ENCODE assay signal across 8 mouse cellular contexts in genomic region chr17:83276000-83276891, GRCm38 (mm10).
A peak's percentile ranks its signal among the peaks of the same experiment; 100 is the strongest.
DNase-seq lines count a peak whose midpoint lies in the region; ATAC-seq and TF ChIP-seq lines count a peak whose summit lies in the region.

No protein-coding gene starts in this region.

- H3K9ac ChIP-seq in forebrain, embryonic 12.5 days = peak overlapping the region; percentile 77
- H3K9ac ChIP-seq in heart, embryonic 15.5 days = peak overlapping the region; percentile 64
- peak overlapping the region; percentile 58 for H3K9ac ChIP-seq in liver, embryonic 16.5 days (ENCODE audit: low read depth, low read length)
- H3K9ac ChIP-seq in neural tube, embryonic 11.5 days (ENCODE audit: low read length) = peak overlapping the region; percentile 64
- peak overlapping the region; percentile 77 for H3K9ac ChIP-seq in stomach, embryonic 16.5 days (ENCODE audit: low read length)

- peak overlapping the region; percentile 64 for H3ac ChIP-seq in C2C12 (ENCODE audit: control insufficient read depth, insufficient read length, low read depth)

- ATAC-seq in forebrain, embryonic 12.5 days (ENCODE audit: low FRiP score) = peak; percentile 80
- ATAC-seq in heart, embryonic 15.5 days (replicated peaks; ENCODE audit: insufficient number of reproducible peaks, insufficient read depth, low FRiP score, low read depth) = peak; percentile 86
- ATAC-seq in liver, embryonic 16.5 days (ENCODE audit: low read depth) = peak; percentile 69
- peak; percentile 84 for ATAC-seq in neural tube, embryonic 11.5 days (ENCODE audit: insufficient read depth, low FRiP score, low TSS enrichment)
- ATAC-seq in stomach, embryonic 16.5 days (ENCODE audit: insufficient read depth, low FRiP score) = peak; percentile 85

- peak; percentile 83 to 89 for DNase-seq in adrenal gland, postnatal 36 days
- DNase-seq in kidney, postnatal 14 days = peak; percentile 91
- peak; percentile 82 for DNase-seq in neural tube, embryonic 11.5 days (ENCODE audit: low spot score)

- no peaks in the 10 kb centered on the region for H3K9me3 ChIP-seq in forebrain, embryonic 12.5 days
- no peaks in the 10 kb centered on the region for H3K9me3 ChIP-seq in heart, embryonic 15.5 days (replicated peaks)
- no peaks in the 10 kb centered on the region for H3K9me3 ChIP-seq in liver, embryonic 16.5 days (replicated peaks; ENCODE audit: control insufficient read depth, low read length)
- H3K9me3 ChIP-seq in neural tube, embryonic 11.5 days (ENCODE audit: control insufficient read depth, low read length) = no peaks in the 10 kb centered on the region
- no peaks in the 10 kb centered on the region for H3K9me3 ChIP-seq in stomach, embryonic 16.5 days (replicated peaks; ENCODE audit: control insufficient read depth, low read length)

- peaks cover 42% of the 10 kb centered on the region for H3K4me1 ChIP-seq in forebrain, embryonic 12.5 days
- peaks cover 46% of the 10 kb centered on the region for H3K4me1 ChIP-seq in heart, embryonic 15.5 days (replicated peaks)
- H3K4me1 ChIP-seq in liver, embryonic 16.5 days (ENCODE audit: control insufficient read depth, low read depth, low read length) = peaks cover 11% of the 10 kb centered on the region; the same call in 1 of the 2 replicates
- peaks cover 20% of the 10 kb centered on the region for H3K4me1 ChIP-seq in neural tube, embryonic 11.5 days (ENCODE audit: control insufficient read depth, insufficient read depth, low read length)
- peaks cover 18% of the 10 kb centered on the region for H3K4me1 ChIP-seq in stomach, embryonic 16.5 days (ENCODE audit: control insufficient read depth, insufficient read depth, low read length)

- peak overlapping the region; percentile 89 for H3K4me2 ChIP-seq in forebrain, embryonic 12.5 days
- H3K4me2 ChIP-seq in heart, embryonic 15.5 days = peak overlapping the region; percentile 76
- peak overlapping the region; percentile 63 for H3K4me2 ChIP-seq in liver, embryonic 16.5 days (ENCODE audit: low read depth, low read length)
- H3K4me2 ChIP-seq in neural tube, embryonic 11.5 days (ENCODE audit: low read depth) = peak overlapping the region; percentile 82
- peak overlapping the region; percentile 92 for H3K4me2 ChIP-seq in stomach, embryonic 16.5 days (ENCODE audit: low read depth, low read length)

- peak overlapping the region; percentile 21 for H3K4me3 ChIP-seq in C2C12 (ENCODE audit: insufficient read depth, poor library complexity, severe bottlenecking)
- H3K4me3 ChIP-seq in forebrain, embryonic 12.5 days (replicated peaks) = peak overlapping the region; percentile 50
- H3K4me3 ChIP-seq in heart, embryonic 15.5 days = peak overlapping the region; percentile 51
- H3K4me3 ChIP-seq in liver, embryonic 16.5 days (ENCODE audit: low read depth, low read length) = peak overlapping the region; percentile 58
- peak overlapping the region; percentile 40 for H3K4me3 ChIP-seq in neural tube, embryonic 11.5 days (ENCODE audit: low read depth, low read length)
- H3K4me3 ChIP-seq in stomach, embryonic 16.5 days (replicated peaks; ENCODE audit: low read length) = peak overlapping the region; percentile 56

- H3K79me3 ChIP-seq in C2C12 (ENCODE audit: low read depth) = no peaks in the 10 kb centered on the region

- H3K27me3 ChIP-seq in C2C12 (ENCODE audit: control insufficient read depth, insufficient read depth, insufficient read length) = no peaks in the 10 kb centered on the region
- peaks cover 30% of the 10 kb centered on the region for H3K27me3 ChIP-seq in forebrain, embryonic 12.5 days
- no peaks in the 10 kb centered on the region for H3K27me3 ChIP-seq in heart, embryonic 15.5 days
- peaks cover 9% of the 10 kb centered on the region for H3K27me3 ChIP-seq in liver, embryonic 16.5 days (ENCODE audit: control insufficient read depth, insufficient read depth, low read depth, low read length)
- H3K27me3 ChIP-seq in neural tube, embryonic 11.5 days (ENCODE audit: control insufficient read depth, insufficient read depth, low read length) = no peaks in the 10 kb centered on the region
- no peaks in the 10 kb centered on the region for H3K27me3 ChIP-seq in stomach, embryonic 16.5 days (ENCODE audit: control insufficient read depth, insufficient read depth, low read length)

- no peaks in the 10 kb centered on the region for H3K79me2 ChIP-seq in C2C12 (ENCODE audit: control insufficient read depth, insufficient read depth)

- no peak for TF ChIP-seq CTCF in C2C12 (IDR thresholded peaks at IDR 0.05; ENCODE audit: control insufficient read depth, insufficient read depth, insufficient read length)

- 6% methylated on average over 64 of the region's 64 CpGs for WGBS in forebrain, embryonic 12.5 days
- under 1% methylated on average over 64 of the region's 64 CpGs for WGBS in heart, embryonic 15.5 days
- WGBS in liver, embryonic 16.5 days (ENCODE audit: insufficient replicate concordance) = 2% methylated on average over 61 of the region's 64 CpGs
- 6% methylated on average over 45 of the region's 64 CpGs for WGBS in neural tube, embryonic 11.5 days
- 3% methylated on average over 63 of the region's 64 CpGs for WGBS in stomach, embryonic 16.5 days

- peak overlapping the region; percentile 74 for H3K27ac ChIP-seq in forebrain, embryonic 12.5 days
- peak overlapping the region; percentile 95 for H3K27ac ChIP-seq in heart, embryonic 15.5 days
- peak overlapping the region; percentile 79 for H3K27ac ChIP-seq in liver, embryonic 16.5 days (ENCODE audit: low read length)
- H3K27ac ChIP-seq in neural tube, embryonic 11.5 days (ENCODE audit: low read depth, low read length) = peak overlapping the region; percentile 58
- peak overlapping the region; percentile 85 for H3K27ac ChIP-seq in stomach, embryonic 16.5 days (ENCODE audit: low read length)

- H3K36me3 ChIP-seq in C2C12 (ENCODE audit: control insufficient read depth, insufficient read depth) = no peaks in the 10 kb centered on the region
- no peaks in the 10 kb centered on the region for H3K36me3 ChIP-seq in forebrain, embryonic 12.5 days (replicated peaks)
- no peaks in the 10 kb centered on the region for H3K36me3 ChIP-seq in heart, embryonic 15.5 days
- no peaks in the 10 kb centered on the region for H3K36me3 ChIP-seq in liver, embryonic 16.5 days (ENCODE audit: control insufficient read depth, insufficient read depth)
- no peaks in the 10 kb centered on the region for H3K36me3 ChIP-seq in neural tube, embryonic 11.5 days (ENCODE audit: control insufficient read depth, insufficient read depth, low read length)
- H3K36me3 ChIP-seq in stomach, embryonic 16.5 days (ENCODE audit: control insufficient read depth, insufficient read depth, low read length) = no peaks in the 10 kb centered on the region

TF ChIP-seq in C2C12, 6 proteins besides CTCF, POLR2A, EP300 and RAD21:
- no peak for TF ChIP-seq USF1 (IDR thresholded peaks at IDR 0.05; ENCODE audit: low read depth)
- no peak for TF ChIP-seq MYOD1 (IDR thresholded peaks at IDR 0.05; ENCODE audit: control insufficient read depth, insufficient read length, low read depth)
- TF ChIP-seq CEBPB (IDR thresholded peaks at IDR 0.05; ENCODE audit: low read depth) = peak; percentile 52
- TF ChIP-seq FOSL1 (IDR thresholded peaks at IDR 0.05; ENCODE audit: insufficient read depth, low read length, poor library complexity, severe bottlenecking) = no peak
- TF ChIP-seq MAX (IDR thresholded peaks at IDR 0.05) = no peak
- no peak for TF ChIP-seq MYOG (IDR thresholded peaks at IDR 0.05; ENCODE audit: control insufficient read depth, extremely low read depth, insufficient read length)

Comparison
In these comparisons a context has a peak if more than half of its experiments do, and no peak if none do; other contexts are left out.
1. Peak in every context shown above with its lines: DNase-seq, ATAC-seq, H3K4me3 ChIP-seq and H3K27ac ChIP-seq.